17 mouse cellular contexts compared by ENCODE assay signal in genomic region chr7:73185591-73185990, GRCm38 (mm10).
DNase-seq lines count a peak whose midpoint lies in the region; ATAC-seq lines count a peak whose summit lies in the region.
"Had no signal": no experiment of that assay in that cellular context is flagged by ENCODE, and none has a peak within 500 bp of the region (broad histone marks: within the 10 kb centered on the region; RNA-seq: fewer than 3 reads in every experiment).

No protein-coding gene starts in this region.

- no peaks in the 10 kb centered on the region for H3K9me3 ChIP-seq in hindbrain, embryonic 13.5 days
- no peaks in the 10 kb centered on the region for H3K9me3 ChIP-seq in midbrain, embryonic 15.5 days
- H3K9me3 ChIP-seq: embryonic facial prominence, embryonic 15.5 days; heart, embryonic 15.5 days; limb, embryonic 10.5 days; liver, embryonic 15.5 days had no signal

- H3K36me3 ChIP-seq in hindbrain, embryonic 13.5 days, result no peaks in the 10 kb centered on the region
- H3K36me3 ChIP-seq in midbrain, embryonic 15.5 days (replicated peaks), result no peaks in the 10 kb centered on the region
- H3K36me3 ChIP-seq: embryonic facial prominence, embryonic 15.5 days; G1E; heart, embryonic 15.5 days; limb, embryonic 10.5 days; liver, embryonic 15.5 days had no signal

- WGBS in hindbrain, embryonic 13.5 days, result 53% methylated on average over 5 of the region's 5 CpGs
- WGBS in midbrain, embryonic 15.5 days, result 50% methylated on average over 5 of the region's 5 CpGs

- H3K27me3 ChIP-seq in hindbrain, embryonic 13.5 days, result no peaks in the 10 kb centered on the region
- H3K27me3 ChIP-seq in midbrain, embryonic 15.5 days (replicated peaks), result no peaks in the 10 kb centered on the region
- H3K27me3 ChIP-seq: embryonic facial prominence, embryonic 15.5 days; heart, embryonic 15.5 days; liver, embryonic 15.5 days had no signal

- H3K4me2 ChIP-seq in hindbrain, embryonic 13.5 days, result 0 out of 2 replicates have a peak overlapping the region, but pooled peaks have one; percentile 22
- H3K4me2 ChIP-seq in midbrain, embryonic 15.5 days, result no peak overlapping the region
- H3K4me2 ChIP-seq: embryonic facial prominence, embryonic 15.5 days; heart, embryonic 15.5 days; liver, embryonic 15.5 days had no signal

- DNase-seq in testis, postnatal 10 days (ENCODE audit: low spot score), result peak; percentile 16
- DNase-seq in testis, postnatal 14 days (ENCODE audit: low spot score), result no peak
- no peak for DNase-seq in retina, embryonic 14.5 days (ENCODE audit: low spot score)
- no peak for DNase-seq in MN1 (ENCODE audit: low spot score)
- DNase-seq: adrenal gland, postnatal 25 days; lung, postnatal 14 days; thymus, postnatal 25 days had no signal

- H3K4me3 ChIP-seq in hindbrain, embryonic 13.5 days, result no peak overlapping the region
- no peak overlapping the region for H3K4me3 ChIP-seq in midbrain, embryonic 15.5 days
- H3K4me3 ChIP-seq: embryonic facial prominence, embryonic 15.5 days; heart, embryonic 15.5 days; limb, embryonic 10.5 days; liver, embryonic 15.5 days had no signal

- H3K27ac ChIP-seq in hindbrain, embryonic 13.5 days, result peak overlapping the region; percentile 87
- H3K27ac ChIP-seq in midbrain, embryonic 15.5 days, result peak overlapping the region; percentile 78
- H3K27ac ChIP-seq: embryonic facial prominence, embryonic 15.5 days; heart, embryonic 15.5 days; kidney, postnatal 0 days; limb, embryonic 10.5 days; liver, embryonic 15.5 days had no signal

- peaks cover 33% of the 10 kb centered on the region for H3K4me1 ChIP-seq in hindbrain, embryonic 13.5 days (replicated peaks)
- peaks cover 16% of the 10 kb centered on the region for H3K4me1 ChIP-seq in midbrain, embryonic 15.5 days
- H3K4me1 ChIP-seq: embryonic facial prominence, embryonic 15.5 days; heart, embryonic 15.5 days; liver, embryonic 15.5 days had no signal

- 0 out of 2 replicates have a peak, but pooled peaks have one; percentile 12 for ATAC-seq in hindbrain, embryonic 13.5 days (ENCODE audit: low FRiP score)
- peak; percentile 29 for ATAC-seq in midbrain, embryonic 15.5 days (replicated peaks)
- ATAC-seq in megakaryocyte, adult 5-6 weeks (ENCODE audit: poor library complexity, severe bottlenecking), result no peak
- ATAC-seq: inflammation-experienced regulatory T-cells, adult 6 months had no signal

- H3K9ac ChIP-seq in hindbrain, embryonic 13.5 days, result no peak overlapping the region
- H3K9ac ChIP-seq in midbrain, embryonic 15.5 days, result no peak overlapping the region
- H3K9ac ChIP-seq: embryonic facial prominence, embryonic 15.5 days; heart, embryonic 15.5 days; liver, embryonic 15.5 days had no signal
